Comparison of ENCODE assay signal across 14 mouse cellular contexts in genomic region chr5:124450051-124450450, GRCm38 (mm10). TPM values are rescaled to one million over a fixed set of nuclear protein-coding genes. Genes with fewer than 3 reads are reported as not detected.
DNase-seq lines count a peak whose midpoint lies in the region; ATAC-seq and TF ChIP-seq lines count a peak whose summit lies in the region.
"Had no signal": no experiment of that assay in that cellular context is flagged by ENCODE, and none has a peak within 500 bp of the region (broad histone marks: within the 10 kb centered on the region; RNA-seq: fewer than 3 reads in every experiment).

No protein-coding gene starts in this region.

- WGBS in limb, embryonic 15.5 days = 86% methylated on average over 7 of the region's 7 CpGs
- WGBS in lung, adult 2 months = 76% methylated on average over 7 of the region's 7 CpGs

- DNase-seq in cerebellum, postnatal 25 days = peak; percentile 49 to 54
- no peak for DNase-seq in cerebellum, adult 8-10 months
- no peak for DNase-seq in layer of hippocampus, adult 2 months (ENCODE audit: low spot score in 2 of 2)
- DNase-seq in layer of hippocampus, adult 9-11 months = no peak
- peak; percentile 36 for DNase-seq in yolk sac, embryonic 10.5 days (ENCODE audit: low spot score)
- DNase-seq in layer of hippocampus, adult 18-20 months (ENCODE audit: low spot score in 2 of 2) = no peak
- no peak for DNase-seq in lung, adult 2 months
- DNase-seq: B cell, adult 2 months; right cerebral cortex, postnatal 14 days had no signal

- no peak for TF ChIP-seq CTCF in layer of hippocampus, adult 2 months (conservative IDR thresholded peaks at IDR 0.05)
- TF ChIP-seq CTCF in lung, adult 2 months (IDR thresholded peaks at IDR 0.05; ENCODE audit: insufficient read depth, low read length) = no peak

- no peak overlapping the region for H3K9ac ChIP-seq in limb, embryonic 15.5 days
- H3K9ac ChIP-seq: kidney, embryonic 15.5 days; midbrain, embryonic 15.5 days; neural tube, embryonic 13.5 days had no signal

- no peak for ATAC-seq in limb, embryonic 15.5 days (ENCODE audit: insufficient number of reproducible peaks, low FRiP score, low TSS enrichment, low read depth)
- ATAC-seq: midbrain, embryonic 15.5 days had no signal

- peak overlapping the region; percentile 77 for H3K27ac ChIP-seq in layer of hippocampus, adult 2 months
- H3K27ac ChIP-seq in limb, embryonic 15.5 days = peak overlapping the region; percentile 47
- H3K27ac ChIP-seq: forebrain, embryonic 10.5 days; kidney, embryonic 15.5 days; midbrain, embryonic 15.5 days; neural tube, embryonic 13.5 days had no signal

- H3K36me3 ChIP-seq in limb, embryonic 15.5 days = peaks cover 74% of the 10 kb centered on the region

- H3K9me3 ChIP-seq in limb, embryonic 15.5 days = no peaks in the 10 kb centered on the region
- H3K9me3 ChIP-seq: forebrain, embryonic 10.5 days; kidney, embryonic 15.5 days; midbrain, embryonic 15.5 days; neural tube, embryonic 13.5 days had no signal

- no peak for TF ChIP-seq POLR2A in lung, adult 2 months (IDR thresholded peaks at IDR 0.05; ENCODE audit: borderline replicate concordance, extremely low read depth, low read depth, low read length)

- H3K27me3 ChIP-seq in limb, embryonic 15.5 days = no peaks in the 10 kb centered on the region
- H3K27me3 ChIP-seq: kidney, embryonic 15.5 days; midbrain, embryonic 15.5 days; neural tube, embryonic 13.5 days had no signal

- H3K4me3 ChIP-seq in layer of hippocampus, adult 2 months = no peak overlapping the region
- no peak overlapping the region for H3K4me3 ChIP-seq in limb, embryonic 15.5 days
- no peak overlapping the region for H3K4me3 ChIP-seq in lung, adult 2 months (replicated peaks; ENCODE audit: extremely low read depth, low read depth, low read length)
- H3K4me3 ChIP-seq: forebrain, embryonic 10.5 days; kidney, embryonic 15.5 days; midbrain, embryonic 15.5 days; neural tube, embryonic 13.5 days had no signal

- peaks cover 40% of the 10 kb centered on the region for H3K4me1 ChIP-seq in limb, embryonic 15.5 days
- peaks cover 14% of the 10 kb centered on the region for H3K4me1 ChIP-seq in lung, adult 2 months (ENCODE audit: control insufficient read depth, insufficient read depth, low read length)

- no peak overlapping the region for H3K4me2 ChIP-seq in limb, embryonic 15.5 days
- H3K4me2 ChIP-seq: kidney, embryonic 15.5 days; midbrain, embryonic 15.5 days; neural tube, embryonic 13.5 days had no signal

RNA-seq across cellular contexts. Expression of gene Kmt5a, which starts 10.3 kb away (rescaled TPM):
- 10 to 100 TPM; 55.8 to 70.3 TPM for total RNA-seq in layer of hippocampus, adult 2 months (2021)
- 56.3 and 64.5 TPM in 2 replicates for polyA plus RNA-seq in limb, embryonic 15.5 days (2015; fragmentation: Nextera tagmentation; extraction: Ambion mirVana)
- 10 to 100 TPM; 66.3 to 73.0 TPM for total RNA-seq in layer of hippocampus, adult 18-20 months (2021)
- polyA plus RNA-seq in lung, adult 2 months (2012; rRNA removed) = 31.7 and 36.5 TPM in 2 replicates

RNA-seq across cellular contexts. Expression of gene Sbno1, which starts 24.2 kb away (rescaled TPM):
- 100 to 1,000 TPM; 157 to 166 TPM for total RNA-seq in layer of hippocampus, adult 2 months (2021)
- polyA plus RNA-seq in limb, embryonic 15.5 days (2015; fragmentation: Nextera tagmentation; extraction: Ambion mirVana) = 70.7 and 71.9 TPM in 2 replicates
- total RNA-seq in layer of hippocampus, adult 18-20 months (2021) = 100 to 1,000 TPM; 148 to 154 TPM
- 15.5 and 19.2 TPM in 2 replicates for polyA plus RNA-seq in lung, adult 2 months (2012; rRNA removed)

RNA-seq across cellular contexts. Expression of gene Rilpl2, which starts 28.1 kb away (rescaled TPM):
- total RNA-seq in layer of hippocampus, adult 2 months (2021) = 10 to 100 TPM; 19.3 TPM
- polyA plus RNA-seq in limb, embryonic 15.5 days (2015; fragmentation: Nextera tagmentation; extraction: Ambion mirVana) = 33.6 and 36.1 TPM in 2 replicates
- 10 to 100 TPM; 20.4 to 22.6 TPM for total RNA-seq in layer of hippocampus, adult 18-20 months (2021)
- 19.6 and 20.6 TPM in 2 replicates for polyA plus RNA-seq in lung, adult 2 months (2012; rRNA removed)

RNA-seq across cellular contexts. Expression of gene Snrnp35, which starts 32.9 kb away (rescaled TPM):
- total RNA-seq in layer of hippocampus, adult 2 months (2021) = 10 to 100 TPM; 25.7 to 25.9 TPM
- 23.6 and 25.1 TPM in 2 replicates for polyA plus RNA-seq in limb, embryonic 15.5 days (2015; fragmentation: Nextera tagmentation; extraction: Ambion mirVana)
- 10 to 100 TPM; 25.3 to 28.7 TPM for total RNA-seq in layer of hippocampus, adult 18-20 months (2021)
- 3.0 and 4.8 TPM in 2 replicates for polyA plus RNA-seq in lung, adult 2 months (2012; rRNA removed)

Comparison
In these comparisons a context has a peak if more than half of its experiments do, and no peak if none do; other contexts are left out.
1. DNase-seq: peak in cerebellum, postnatal 25 days (2 of 2) and yolk sac, embryonic 10.5 days (single experiment); none in cerebellum, adult 8-10 months (single experiment), layer of hippocampus, adult 2 months (0 of 2), layer of hippocampus, adult 9-11 months (single experiment), layer of hippocampus, adult 18-20 months (0 of 2) and lung, adult 2 months (single experiment).